Mouse (Mus musculus) heart, adult 18-20 months (tissue): ENCODE measurements around the gene Serpinb6a. TPM values are rescaled to one million over a fixed set of nuclear protein-coding genes. Genes with fewer than 3 reads are reported as not detected.
"Not testable (repeated sequence)": the region's sequence is repeated elsewhere in the genome, so short reads cannot be mapped to it uniquely, and the experiment has no call there.

Experiments used
- DNase-seq, 2 experiments: peaks; one replicate each; pipeline ENCODE4 v3.0.0; 2021 to 2022; ENCODE audit warnings: mixed read lengths in 1 of 2
- total RNA-seq, 2 experiments: library from RNA; stranded (reverse); gene quantifications; 2 replicates each; pipeline ENCODE4 v1.2.3; 2021

The Serpinb6a gene
- total RNA-seq, 2 experiments from 2014 or later: 124 to 127 TPM

GRCm38 (mm10) chr13:33989625-33990024, 13.0 kb downstream of the Serpinb6a start:
- DNase-seq: no peak

DNA sequence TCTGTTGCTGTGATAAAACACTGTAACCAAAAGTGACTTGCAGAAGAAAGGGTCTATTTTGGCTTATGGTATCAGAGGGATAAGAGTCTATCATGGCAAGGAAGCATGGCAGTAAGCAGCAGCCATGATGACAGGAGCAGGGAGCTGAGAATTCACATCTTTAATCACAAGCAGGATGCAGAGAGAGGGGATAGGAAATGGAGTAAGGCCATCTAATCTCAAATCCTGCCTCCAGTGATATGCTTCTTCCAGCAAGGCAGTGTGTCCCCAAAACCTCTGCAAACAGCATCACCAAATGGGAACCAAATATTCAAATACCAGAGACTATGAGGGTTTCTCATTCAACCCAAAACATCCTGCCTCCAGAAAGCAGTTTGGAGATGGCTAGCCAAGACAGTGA, 36.0 kb downstream of the Serpinb6a start:
- DNase-seq: no peak

DNA sequence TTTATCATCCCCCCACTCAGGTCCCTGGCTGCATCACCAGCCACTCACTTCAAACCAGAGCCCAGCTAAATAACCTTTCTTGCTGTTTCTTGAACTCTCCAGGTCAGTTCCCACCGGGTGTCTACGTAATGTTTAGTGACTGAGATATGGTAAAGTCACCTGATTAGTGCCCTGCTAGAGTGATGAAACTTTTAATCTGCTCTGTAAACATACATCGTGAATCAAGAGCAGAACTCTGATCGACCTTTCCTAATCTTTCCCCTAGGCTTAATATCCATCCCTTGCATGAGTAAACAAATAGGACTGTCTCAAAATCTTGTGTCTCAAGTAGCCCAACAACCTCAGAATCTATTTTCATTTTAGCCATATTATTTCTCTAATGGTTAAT, 36.6 kb downstream of the Serpinb6a start:
- no peak for DNase-seq

- peak; percentile 43 to 61 for DNase-seq
These were observed 37.3 kb downstream of the Serpinb6a start for GRCm38 (mm10) chr13:33965056-33966024.

- DNase-seq: peak; percentile 84 to 87
These were observed 38.2 kb downstream of the Serpinb6a start, which contains the start of gene Nqo2 for GRCm38 (mm10) chr13:33964206-33965046. TSS of gene Nqo2 (plus strand) at chr13:33964687.

DNA sequence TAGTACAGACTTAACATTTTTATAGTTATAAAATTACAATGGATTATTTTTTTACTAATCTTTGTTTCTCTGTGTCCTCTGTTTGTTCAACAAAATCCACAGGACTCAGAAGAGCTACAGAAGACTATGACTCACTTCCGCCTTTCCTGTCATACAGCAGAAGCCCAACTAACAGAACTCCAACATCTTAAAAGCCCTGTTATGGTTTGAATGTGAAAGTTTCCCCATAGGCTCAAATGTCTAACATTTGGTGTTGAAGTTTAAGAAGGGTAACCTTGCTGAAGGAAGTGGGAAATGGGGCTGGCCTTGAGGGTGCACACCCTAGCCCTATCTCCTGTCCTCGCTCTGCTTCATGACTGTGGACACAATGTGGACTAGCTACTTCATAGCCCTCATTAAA, 42.8 kb downstream of the Serpinb6a start:
- DNase-seq: no peak

DNA sequence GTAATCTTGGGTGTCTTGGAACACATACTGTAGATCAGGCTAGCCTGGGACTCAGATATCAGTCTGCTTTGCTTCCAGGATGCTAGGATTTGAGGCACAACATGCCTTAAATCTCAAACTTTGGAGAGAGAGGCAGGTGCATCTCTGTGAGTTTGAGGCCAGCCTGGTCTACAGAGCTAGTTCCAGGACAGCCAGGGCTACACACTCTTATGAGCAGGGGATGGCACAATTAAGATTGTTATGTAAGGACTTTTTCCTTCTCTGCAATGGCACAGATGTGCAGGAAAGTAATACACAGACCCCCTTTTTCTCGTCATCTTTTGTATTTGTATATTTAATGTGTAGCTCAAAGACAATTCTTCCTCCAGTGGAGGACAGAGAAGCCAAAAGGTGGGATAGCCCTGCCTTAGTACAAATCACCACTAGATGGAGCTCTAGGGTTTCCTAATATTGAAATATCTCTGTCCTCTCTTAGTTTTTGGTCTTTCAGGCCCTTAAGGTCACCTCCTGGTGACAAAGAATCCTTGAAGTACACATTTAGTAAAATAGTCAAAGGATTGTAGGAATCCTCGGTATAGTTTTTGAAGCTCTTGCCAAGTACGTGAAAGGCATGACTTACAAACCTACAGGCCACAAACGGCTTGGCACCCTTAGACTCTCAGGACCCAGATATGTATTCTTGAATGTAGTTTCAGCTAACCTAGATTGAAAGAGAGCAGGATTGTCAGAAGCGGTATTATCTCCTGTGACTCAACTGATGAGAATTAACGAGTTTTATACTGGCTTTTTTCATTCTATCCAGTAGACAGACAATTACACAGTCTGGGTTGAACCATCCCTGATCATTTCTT, 45.8 kb downstream of the Serpinb6a start:
- DNase-seq: peak; percentile 38 to 78

GRCm38 (mm10) chr13:33952947-33953346, 49.6 kb downstream of the Serpinb6a start:
- DNase-seq: no peak

- DNase-seq: peak in 1 of 2 experiments; percentile 25
These were observed 50.5 kb downstream of the Serpinb6a start for GRCm38 (mm10) chr13:33952075-33952449.

DNA sequence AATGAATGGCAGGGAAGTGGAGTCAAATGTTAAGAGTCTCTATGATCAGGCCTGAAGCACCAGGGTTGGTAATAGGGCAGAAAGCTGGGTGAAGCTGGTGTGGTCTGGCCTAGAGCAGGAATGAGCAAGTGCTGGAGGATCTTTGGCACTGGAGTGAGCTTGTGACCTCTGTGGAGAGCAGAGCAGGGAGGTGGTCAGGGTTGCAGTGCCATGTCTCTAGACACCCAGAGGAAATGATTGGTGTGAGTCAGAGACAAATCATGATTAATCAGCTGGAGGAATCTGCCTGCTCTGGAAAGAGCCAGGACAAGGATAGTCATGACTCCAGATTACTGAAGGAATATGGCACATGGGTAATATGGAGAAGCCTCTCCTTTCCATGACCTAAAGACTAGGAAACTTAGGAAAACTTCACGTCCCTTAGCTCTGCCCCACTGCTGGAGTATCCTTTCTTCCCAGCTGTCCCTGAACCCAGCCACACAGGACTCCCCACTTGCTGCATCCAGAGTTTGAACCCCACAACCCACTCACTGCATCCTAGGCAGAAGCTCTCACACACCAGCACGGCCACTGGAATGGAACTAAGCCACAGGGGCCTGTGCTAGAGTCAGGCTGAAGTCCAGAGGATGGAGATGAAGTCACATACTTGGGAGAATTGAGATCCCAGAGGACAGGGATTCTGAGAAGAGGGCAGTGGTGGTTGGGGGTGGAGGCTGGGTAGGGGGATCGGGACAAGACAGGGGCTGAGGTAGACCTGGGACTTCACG, 51.1 kb downstream of the Serpinb6a start:
- DNase-seq: peak in 1 of 2 experiments; percentile 19

GRCm38 (mm10) chr13:33942212-33942779, 60.3 kb downstream of the Serpinb6a start:
- DNase-seq: peak; percentile 18 to 60

DNA sequence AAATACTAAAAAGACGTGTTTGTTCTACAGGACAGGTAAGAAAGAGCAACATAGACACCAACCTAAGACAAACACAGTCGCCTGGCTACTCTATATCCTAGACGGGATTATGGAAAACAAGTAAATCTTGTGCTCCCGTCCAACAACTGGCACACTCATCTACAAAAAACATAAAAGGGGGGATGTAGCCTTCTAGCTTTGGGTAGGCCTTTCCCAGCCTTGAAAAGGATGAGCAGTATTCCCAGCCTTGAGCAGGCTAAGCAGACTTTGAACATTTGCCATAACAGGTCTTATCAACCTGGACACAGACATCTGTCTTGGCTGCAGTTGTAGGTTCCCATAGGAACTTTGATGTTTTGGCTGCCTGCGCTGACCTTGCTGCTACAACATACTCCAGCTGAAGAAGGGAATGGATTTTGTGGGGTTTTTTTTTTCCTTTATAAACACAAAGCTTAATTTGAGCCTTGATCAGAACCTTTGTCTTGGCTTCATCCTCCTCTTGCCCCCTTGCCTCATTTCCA, 61.2 kb downstream of the Serpinb6a start:
- DNase-seq: peak in 1 of 2 experiments; percentile 25

- not testable (repeated sequence) for DNase-seq
These were observed 65.0 kb downstream of the Serpinb6a start for GRCm38 (mm10) chr13:33937587-33937986.

DNA sequence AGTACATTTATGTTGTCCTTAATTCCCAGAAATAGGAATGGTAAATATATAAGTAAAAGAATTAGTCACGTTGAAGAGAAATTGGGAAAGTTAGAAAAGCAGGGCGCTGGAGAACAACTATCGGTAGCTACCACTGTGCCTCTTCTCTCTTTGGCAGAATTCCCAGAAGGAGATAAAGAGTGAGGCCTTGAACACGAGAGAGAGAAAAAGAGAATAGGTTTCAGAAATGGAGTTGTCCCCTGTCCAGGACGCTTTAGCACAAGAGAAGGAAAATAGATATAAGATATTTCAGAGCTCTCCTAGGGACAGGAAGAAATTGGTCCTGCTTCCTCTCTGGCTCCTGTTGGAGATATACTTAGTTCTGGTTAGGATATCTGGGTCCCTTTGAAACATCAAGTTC, 65.4 kb downstream of the Serpinb6a start:
- no peak for DNase-seq

- peak; percentile 86 to 87 for DNase-seq
These were observed 67.0 kb downstream of the Serpinb6a start for GRCm38 (mm10) chr13:33935465-33936181.

GRCm38 (mm10) chr13:33934743-33935142, 67.9 kb downstream of the Serpinb6a start:
- DNase-seq: peak; percentile 44 to 54

DNA sequence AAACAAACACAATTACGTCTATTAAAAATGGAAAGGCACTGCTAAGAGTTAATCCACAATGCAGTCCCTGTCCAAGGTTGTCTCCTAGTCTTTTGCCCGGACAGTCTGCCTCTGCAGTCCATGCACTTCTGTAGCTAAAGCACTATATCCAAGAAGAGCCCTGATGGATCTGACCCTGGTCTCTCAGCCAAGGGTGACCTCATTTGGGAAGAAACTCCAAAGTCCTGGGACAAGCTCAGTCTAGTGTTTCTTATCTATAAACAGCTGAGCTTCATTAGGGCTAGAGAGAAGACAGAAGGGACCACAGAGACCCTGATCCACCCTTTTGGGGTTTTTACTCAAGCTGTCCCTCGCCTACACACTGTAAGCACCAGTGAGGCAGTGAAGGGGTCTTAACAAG, 71.7 kb downstream of the Serpinb6a start:
- peak; percentile 77 to 82 for DNase-seq

GRCm38 (mm10) chr13:33930281-33930680, 72.3 kb downstream of the Serpinb6a start:
- no peak for DNase-seq

GRCm38 (mm10) chr13:33921699-33922098, 80.9 kb downstream of the Serpinb6a start:
- no peak for DNase-seq

DNA sequence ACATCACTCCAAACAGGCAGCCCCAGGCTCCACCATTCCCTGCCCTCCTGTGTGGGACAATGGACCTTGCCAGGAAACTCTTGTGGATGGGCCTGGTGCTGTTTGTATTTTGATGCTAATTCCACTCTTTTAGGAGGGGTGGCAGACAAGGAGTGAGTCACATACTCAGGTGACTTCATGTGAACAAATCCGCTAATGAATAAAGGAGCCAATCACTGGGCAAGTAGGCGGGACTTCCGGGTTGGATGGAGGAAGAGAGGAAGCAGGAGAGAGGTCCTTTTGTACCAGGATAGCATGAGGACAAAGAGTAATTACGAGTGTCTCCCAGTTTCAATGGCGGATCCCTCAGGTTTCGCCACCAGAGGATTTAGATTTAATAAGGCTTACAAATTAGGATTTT, 81.6 kb downstream of the Serpinb6a start:
- no peak for DNase-seq
